Mouse (Mus musculus) gonadal fat pad, adult 2 months (tissue): Measurements from ENCODE around the gene Prkrip1. TPM values are rescaled to one million over a fixed set of nuclear protein-coding genes. Genes with fewer than 3 reads are reported as not detected.
"Not testable (repeated sequence)": the region's sequence is repeated elsewhere in the genome, so short reads cannot be mapped to it uniquely, and the experiment has no call there.

Experiments
- DNase-seq: peaks from one replicate; pipeline ENCODE4 v3.0.0-alpha.2; 2012; ENCODE audit warnings: low read depth
- polyA plus RNA-seq: library from polyadenylated mRNA; depleted of rRNA; stranded (reverse); fragments of >200 nt; gene quantifications from 2 replicates; pipeline ENCODE4 v1.2.3, GENCODE M21; 2012; rRNA removed

Gene Prkrip1
- polyA plus RNA-seq, 1 experiment = 12.9 TPM

- no peak for DNase-seq
Measured at GRCm38 (mm10) chr5:136163807-136164474, 34.8 kb downstream of the Prkrip1 start.

GRCm38 (mm10) chr5:136160084-136160483, 38.7 kb downstream of the Prkrip1 start:
- not testable (repeated sequence) for DNase-seq

GRCm38 (mm10) chr5:136155399-136155798, 43.4 kb downstream of the Prkrip1 start:
- no peak for DNase-seq

GRCm38 (mm10) chr5:136152365-136152764, 46.4 kb downstream of the Prkrip1 start:
- no peak for DNase-seq

GRCm38 (mm10) chr5:136149134-136149576, 49.6 kb downstream of the Prkrip1 start:
- DNase-seq = not testable (repeated sequence)

- no peak for DNase-seq
Measured at GRCm38 (mm10) chr5:136147704-136148103, 51.1 kb downstream of the Prkrip1 start.

- no peak for DNase-seq
Measured at GRCm38 (mm10) chr5:136146936-136147335, 51.8 kb downstream of the Prkrip1 start.

- no peak for DNase-seq
Measured at GRCm38 (mm10) chr5:136144606-136145430, 53.9 kb downstream of the Prkrip1 start.

GRCm38 (mm10) chr5:136143161-136143755, 55.5 kb downstream of the Prkrip1 start:
- DNase-seq = no peak

- DNase-seq = no peak
Measured at GRCm38 (mm10) chr5:136142746-136143145, 56.0 kb downstream of the Prkrip1 start.

- DNase-seq = no peak
Measured at GRCm38 (mm10) chr5:136140057-136140482, 58.7 kb downstream of the Prkrip1 start.

GRCm38 (mm10) chr5:136139393-136139792, 59.4 kb downstream of the Prkrip1 start:
- no peak for DNase-seq

GRCm38 (mm10) chr5:136137658-136138274, 61.0 kb downstream of the Prkrip1 start:
- no peak for DNase-seq

- DNase-seq = no peak
Measured at GRCm38 (mm10) chr5:136136292-136136990, 62.3 kb downstream of the Prkrip1 start.

GRCm38 (mm10) chr5:136135571-136136291, 63.0 kb downstream of the Prkrip1 start, which contains the start of the genes Lrwd1 and Alkbh4:
TSS of gene Lrwd1 (minus strand) at chr5:136136074.
TSS of gene Alkbh4 (plus strand) at chr5:136136146.
- DNase-seq = peak; percentile 50

Other genes with a start within 250 kb of the Prkrip1 start
- gene Ssc4d, start 224.4 kb downstream of the Prkrip1 start, polyA plus RNA-seq = 12.2 and 15.4 TPM in 2 replicates
- not detected in 2 replicates for gene Zp3, start 218.9 kb downstream of the Prkrip1 start, polyA plus RNA-seq
- gene Dtx2, start 204.2 kb downstream of the Prkrip1 start, polyA plus RNA-seq = 44.3 and 51.7 TPM in 2 replicates
- 29.6 and 32.1 TPM in 2 replicates for gene Upk3b, start 160.5 kb downstream of the Prkrip1 start, polyA plus RNA-seq
- gene Upk3bl, start 144.5 kb downstream of the Prkrip1 start, polyA plus RNA-seq = 0.99 and 1.1 TPM in 2 replicates
- gene Rasa4, start 115.0 kb downstream of the Prkrip1 start, polyA plus RNA-seq = 11.2 and 12.8 TPM in 2 replicates
- 91.4 and 107 TPM in 2 replicates for gene Polr2j, start 82.3 kb downstream of the Prkrip1 start, polyA plus RNA-seq
- gene Lrwd1, start 62.9 kb downstream of the Prkrip1 start, polyA plus RNA-seq = 19.4 and 22.3 TPM in 2 replicates
- gene Alkbh4, start 62.8 kb downstream of the Prkrip1 start, polyA plus RNA-seq = 10.8 and 11.2 TPM in 2 replicates
- 9.3 and 10.0 TPM in 2 replicates for gene Orai2, start 28.2 kb downstream of the Prkrip1 start, polyA plus RNA-seq
- 28.1 and 31.8 TPM in 2 replicates for gene Sh2b2, start 47.6 kb upstream of the Prkrip1 start, polyA plus RNA-seq